Mouse (Mus musculus): ENCODE results near the gene Lrg1.

GRCm38 (mm10) chr17:56136558-56136957, 14.8 kb upstream of the Lrg1 start:
- TF ChIP-seq CTCF (IDR thresholded peaks at IDR 0.05; ENCODE audit: control insufficient read depth, insufficient read depth, insufficient replicate concordance, low read depth, low read length) (no peak), POLR2A (IDR thresholded peaks at IDR 0.05; ENCODE audit: control insufficient read depth, low read depth, low read length) (no peak)

Data from testis, adult 2 months (tissue).